Mouse (Mus musculus): ENCODE data around the gene Tm7sf3. TPM values are rescaled to one million over a fixed set of nuclear protein-coding genes. Genes with fewer than 3 reads are reported as not detected.

Tm7sf3 gene
- polyA plus RNA-seq (2015; fragmentation: Nextera tagmentation; extraction: Ambion mirVana), result 39.8 and 45.9 TPM in 2 replicates

DNA sequence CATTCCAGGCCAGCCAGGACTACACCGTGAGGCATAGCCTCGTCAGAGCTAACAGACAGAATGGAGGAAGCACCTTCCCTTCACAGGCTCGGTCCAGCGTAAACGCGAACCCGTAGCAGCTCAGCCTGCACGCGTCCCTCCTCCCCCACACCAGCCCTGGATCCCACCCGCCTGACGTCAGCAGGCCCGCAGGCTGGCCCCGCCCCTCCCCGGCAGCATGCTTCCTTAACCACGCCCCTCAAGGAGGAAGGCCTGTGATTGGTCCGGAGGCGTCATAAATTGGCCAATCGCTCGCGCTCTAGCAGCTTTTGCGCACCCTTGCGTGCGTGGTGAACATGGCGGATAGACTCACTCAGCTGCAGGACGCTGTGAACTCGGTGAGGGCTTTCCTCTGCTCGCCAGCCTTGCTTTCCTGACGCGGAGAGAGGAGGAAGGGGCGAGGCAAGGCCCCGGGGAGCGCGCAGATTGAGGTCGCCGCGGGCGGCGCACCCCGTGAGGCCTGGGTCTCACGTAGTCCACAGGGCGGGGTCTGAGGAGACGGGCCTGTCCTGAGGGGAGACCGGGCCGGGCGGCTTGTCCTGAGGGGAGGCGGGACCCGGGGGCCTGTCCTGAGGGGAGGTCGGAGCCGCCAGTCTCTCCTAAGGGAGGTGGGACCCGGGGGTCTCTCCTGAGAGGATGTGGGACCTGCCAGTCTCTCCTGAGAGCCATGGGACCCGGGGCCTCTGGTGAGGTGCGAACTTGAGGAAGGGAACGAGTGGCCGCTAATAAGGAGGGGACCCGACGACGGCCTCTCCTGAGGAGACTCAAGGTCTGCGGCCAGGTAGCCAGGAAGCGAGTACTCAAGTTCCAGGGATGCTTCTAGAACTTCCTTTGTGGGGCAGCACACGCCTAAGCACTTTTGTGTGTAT, at the start of gene Tm7sf3, which contains the start of gene Med21:
Tm7sf3 (minus strand) TSS at position 549 of the 908 bp plus-strand sequence.
Med21 (plus strand) TSS at position 272 of the 908 bp plus-strand sequence.
- Histone ChIP-seq H3K4me3 (peak within 1 kb of the TSS; percentile 81), H3K9ac (peak within 1 kb of the TSS; percentile 89), H3K27me3 (no peaks in the 10 kb centered on the region), H3K27ac (peak within 1 kb of the TSS; percentile 93), H3K9me3 (no peaks in the 10 kb centered on the region), H3K4me1 (peaks cover 8% of the 10 kb centered on the region), H3K4me2 (peak within 1 kb of the TSS; percentile 84), H3K36me3 (no peaks in the 10 kb centered on the region; the same call in 1 of the 2 replicates)
- peak; percentile 95 for ATAC-seq (ENCODE audit: insufficient number of reproducible peaks, insufficient read depth, low FRiP score, low TSS enrichment, low read depth)
- whole genome bisulfite sequencing, result under 1% methylated on average over 60 of the region's 60 CpGs

DNA sequence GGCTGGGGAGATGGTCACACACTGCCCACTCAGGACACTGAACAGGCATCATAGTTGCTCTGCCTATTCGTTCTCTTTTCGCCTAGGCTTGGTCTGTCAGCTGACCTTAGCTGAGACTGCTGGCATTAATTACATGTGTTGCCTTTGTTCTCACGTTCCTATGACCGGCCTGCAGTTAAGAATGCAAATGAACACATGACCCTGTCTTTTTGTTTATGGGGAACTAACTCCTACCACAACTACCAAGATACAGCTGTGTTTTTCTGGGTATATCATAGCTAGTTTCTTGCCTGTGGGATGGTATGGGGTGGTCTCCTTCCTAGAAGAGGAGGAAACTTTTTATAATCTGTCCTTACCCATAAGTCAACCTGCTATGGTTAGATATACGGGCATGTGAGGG, 46.2 kb upstream of the Tm7sf3 start:
- no peak overlapping the region for H3K27ac ChIP-seq
- H3K4me2 ChIP-seq, result no peak overlapping the region
- no peaks in the 10 kb centered on the region for H3K4me1 ChIP-seq
- no peak overlapping the region for H3K9ac ChIP-seq
- H3K36me3 ChIP-seq, result no peaks in the 10 kb centered on the region
- H3K4me3 ChIP-seq, result no peak overlapping the region
- no peak for ATAC-seq (ENCODE audit: insufficient number of reproducible peaks, insufficient read depth, low FRiP score, low TSS enrichment, low read depth)
- WGBS, result 73% methylated on average over 5 of the region's 5 CpGs
- H3K27me3 ChIP-seq, result no peaks in the 10 kb centered on the region
- no peaks in the 10 kb centered on the region for H3K9me3 ChIP-seq

DNA sequence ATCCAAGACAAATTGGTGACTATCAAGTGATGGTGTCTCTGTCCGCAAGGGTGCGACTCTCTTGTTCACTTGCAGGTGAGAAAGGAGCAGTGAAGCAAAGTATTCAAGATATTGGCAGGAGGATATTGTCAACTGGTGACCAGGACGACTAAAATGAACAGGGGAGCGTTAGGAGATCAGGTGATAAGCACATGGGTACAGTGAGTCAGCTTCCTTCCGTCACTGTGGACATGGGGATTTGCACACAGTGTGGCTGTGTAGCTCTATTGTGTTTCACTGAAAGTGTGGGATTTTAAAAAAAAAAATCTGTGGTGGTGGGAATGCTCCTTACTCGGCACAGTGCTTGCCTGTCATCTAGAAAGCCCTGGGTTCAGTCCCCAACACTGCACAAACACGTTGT, 45.4 kb upstream of the Tm7sf3 start:
- Histone ChIP-seq H3K9ac (no peak overlapping the region), H3K27ac (no peak overlapping the region), H3K4me3 (no peak overlapping the region), H3K4me1 (no peaks in the 10 kb centered on the region), H3K36me3 (no peaks in the 10 kb centered on the region), H3K9me3 (no peaks in the 10 kb centered on the region), H3K4me2 (no peak overlapping the region), H3K27me3 (no peaks in the 10 kb centered on the region)
- 86% methylated on average over 7 of the region's 7 CpGs for WGBS
- ATAC-seq (ENCODE audit: insufficient number of reproducible peaks, insufficient read depth, low FRiP score, low TSS enrichment, low read depth), result no peak

DNA sequence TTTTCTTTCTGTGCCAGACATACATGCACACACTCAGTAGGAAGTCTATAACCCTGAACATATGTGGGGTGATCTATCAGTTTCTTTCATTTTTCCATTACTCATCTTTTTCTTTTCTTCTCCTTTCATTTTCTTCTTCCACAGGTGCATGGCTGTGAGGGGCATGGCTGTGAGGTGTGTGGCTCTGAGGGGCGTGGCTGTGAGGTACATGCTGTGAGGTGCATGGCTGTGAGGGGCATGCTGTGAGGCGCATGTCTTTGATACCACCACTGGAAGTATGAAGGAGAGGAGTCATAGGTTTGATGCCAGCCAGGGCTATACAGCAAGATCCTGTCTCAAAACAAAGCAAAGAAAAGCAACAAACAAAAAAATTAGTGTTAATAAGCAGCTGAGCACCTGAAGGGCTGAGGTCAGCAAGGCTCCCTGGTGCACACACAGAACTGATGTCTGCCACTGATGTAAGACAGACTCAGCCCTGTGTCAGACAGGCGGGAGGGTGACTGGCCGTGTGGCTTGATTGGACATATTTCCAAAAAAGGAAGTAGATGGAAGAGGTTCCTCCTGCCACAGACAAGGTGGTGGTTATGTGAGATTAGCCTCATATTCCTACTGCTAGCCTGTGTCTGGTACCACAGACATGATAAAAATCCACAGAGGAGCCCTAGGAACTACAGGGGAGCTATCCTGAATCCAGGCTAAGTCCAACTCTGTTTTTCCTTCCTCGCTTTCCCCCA, 44.0 kb upstream of the Tm7sf3 start:
- Histone ChIP-seq H3K4me1 (no peaks in the 10 kb centered on the region), H3K9me3 (no peaks in the 10 kb centered on the region), H3K27me3 (no peaks in the 10 kb centered on the region), H3K36me3 (no peaks in the 10 kb centered on the region), H3K4me2 (no peak overlapping the region), H3K4me3 (no peak overlapping the region), H3K27ac (no peak overlapping the region), H3K9ac (no peak overlapping the region)
- no peak for ATAC-seq (ENCODE audit: insufficient number of reproducible peaks, insufficient read depth, low FRiP score, low TSS enrichment, low read depth)
- WGBS, result 69% methylated on average over 5 of the region's 5 CpGs

DNA sequence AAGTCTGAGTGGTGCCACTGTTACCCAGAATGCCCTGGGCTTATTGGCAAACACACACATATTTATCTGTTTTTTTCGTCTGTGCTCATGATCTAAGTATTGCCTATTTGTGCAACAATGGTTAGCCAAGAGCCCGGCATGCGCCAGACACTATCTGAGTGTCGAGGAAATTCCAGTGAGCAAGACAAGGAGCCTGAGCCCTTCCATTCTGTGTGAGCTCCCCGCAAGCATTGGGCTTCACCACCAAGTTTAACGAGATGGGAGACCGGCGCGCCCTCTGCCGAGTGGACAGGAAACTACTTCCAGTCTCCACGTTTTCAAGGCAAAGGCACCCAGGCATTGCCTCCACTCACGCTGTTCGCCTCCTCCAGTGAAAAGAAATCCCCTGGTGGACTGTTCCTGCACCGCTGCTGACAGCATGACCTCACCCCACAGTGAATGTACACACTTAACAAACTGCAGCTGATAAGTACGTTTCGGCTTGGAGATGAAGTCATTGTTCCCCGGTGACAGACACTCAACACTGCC, 43.2 kb upstream of the Tm7sf3 start:
- H3K9ac ChIP-seq, result no peak overlapping the region
- H3K4me1 ChIP-seq, result no peaks in the 10 kb centered on the region
- ATAC-seq (ENCODE audit: insufficient number of reproducible peaks, insufficient read depth, low FRiP score, low TSS enrichment, low read depth), result no peak
- H3K9me3 ChIP-seq, result no peaks in the 10 kb centered on the region
- 79% methylated on average over 17 of the region's 17 CpGs for WGBS
- no peaks in the 10 kb centered on the region for H3K36me3 ChIP-seq
- no peaks in the 10 kb centered on the region for H3K27me3 ChIP-seq
- no peak overlapping the region for H3K4me2 ChIP-seq
- no peak overlapping the region for H3K27ac ChIP-seq
- no peak overlapping the region for H3K4me3 ChIP-seq

DNA sequence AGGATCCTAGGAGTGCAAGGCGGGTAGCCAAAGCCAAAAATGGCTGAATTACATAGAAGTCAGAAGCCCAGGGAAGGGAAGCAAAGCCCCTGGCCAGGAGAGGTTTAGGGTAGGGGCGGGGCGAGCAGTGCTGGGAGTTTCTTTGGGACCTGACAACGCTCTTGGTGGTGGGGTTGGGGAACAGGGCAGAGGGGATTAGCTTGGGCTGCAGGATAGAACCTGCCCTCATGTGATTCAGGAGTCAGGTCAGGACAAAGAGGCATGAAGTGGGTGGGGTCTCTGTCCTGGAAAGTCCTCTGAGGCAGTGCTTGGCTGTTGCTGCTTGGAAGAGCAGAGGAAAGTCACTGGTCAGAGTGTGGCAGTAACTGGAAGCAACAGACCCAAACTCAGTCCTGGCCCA, 41.3 kb upstream of the Tm7sf3 start:
- H3K27ac ChIP-seq, result no peak overlapping the region
- no peak for ATAC-seq (ENCODE audit: insufficient number of reproducible peaks, insufficient read depth, low FRiP score, low TSS enrichment, low read depth)
- H3K27me3 ChIP-seq, result no peaks in the 10 kb centered on the region
- H3K9ac ChIP-seq, result no peak overlapping the region
- no peak overlapping the region for H3K4me3 ChIP-seq
- H3K4me1 ChIP-seq, result no peaks in the 10 kb centered on the region
- no peaks in the 10 kb centered on the region for H3K36me3 ChIP-seq
- no peaks in the 10 kb centered on the region for H3K9me3 ChIP-seq
- WGBS, result 74% methylated on average over 4 of the region's 4 CpGs
- H3K4me2 ChIP-seq, result no peak overlapping the region

DNA sequence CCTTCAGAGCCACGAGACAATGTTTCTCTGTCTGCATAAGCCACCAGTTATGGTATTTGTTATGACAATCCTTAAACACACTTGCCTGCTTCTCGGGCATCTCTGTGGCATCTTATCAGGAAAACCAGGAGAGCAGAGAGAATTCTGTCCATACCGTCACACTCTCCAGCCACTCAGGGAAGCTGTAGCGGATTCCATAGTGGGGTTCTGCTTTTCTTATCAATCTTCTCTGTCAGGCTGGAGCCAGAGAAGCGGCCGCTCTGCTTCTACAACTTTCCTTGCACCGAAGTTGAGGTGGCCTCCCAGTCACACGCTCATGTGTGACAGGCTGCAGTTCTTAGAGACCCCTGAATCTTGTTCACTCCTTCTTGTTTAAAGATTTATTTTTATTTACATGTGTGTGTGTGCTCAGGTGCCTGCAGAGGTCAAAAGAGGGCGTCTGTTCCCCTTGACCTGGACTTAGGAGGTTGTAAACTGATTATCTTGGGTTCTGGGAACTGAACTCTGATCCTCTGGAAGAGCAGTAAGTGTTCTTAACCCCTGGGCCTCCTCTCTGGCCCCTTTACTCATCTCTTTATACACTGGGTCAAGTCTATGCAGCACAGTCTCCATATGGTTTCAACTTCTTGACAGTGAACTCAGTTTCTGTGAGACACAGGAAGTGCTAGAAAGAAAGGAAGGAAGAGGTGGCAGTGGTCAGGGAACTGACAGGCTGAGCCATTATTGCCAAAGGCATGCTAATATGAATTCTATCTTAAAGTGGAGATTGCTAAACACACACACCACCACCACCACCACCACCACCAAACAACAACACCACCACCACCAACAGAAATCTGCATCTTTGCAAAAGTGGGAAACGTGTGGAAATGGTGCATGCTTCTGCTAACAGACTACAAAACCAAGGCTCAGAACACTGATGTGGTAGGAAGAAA, 35.8 kb upstream of the Tm7sf3 start:
- WGBS, result 79% methylated on average over 10 of the region's 10 CpGs
- Histone ChIP-seq H3K4me3 (no peak overlapping the region), H3K9me3 (no peaks in the 10 kb centered on the region), H3K4me2 (no peak overlapping the region), H3K9ac (no peak overlapping the region), H3K27me3 (no peaks in the 10 kb centered on the region), H3K4me1 (no peaks in the 10 kb centered on the region), H3K27ac (no peak overlapping the region), H3K36me3 (no peaks in the 10 kb centered on the region)
- no peak for ATAC-seq (ENCODE audit: insufficient number of reproducible peaks, insufficient read depth, low FRiP score, low TSS enrichment, low read depth)

DNA sequence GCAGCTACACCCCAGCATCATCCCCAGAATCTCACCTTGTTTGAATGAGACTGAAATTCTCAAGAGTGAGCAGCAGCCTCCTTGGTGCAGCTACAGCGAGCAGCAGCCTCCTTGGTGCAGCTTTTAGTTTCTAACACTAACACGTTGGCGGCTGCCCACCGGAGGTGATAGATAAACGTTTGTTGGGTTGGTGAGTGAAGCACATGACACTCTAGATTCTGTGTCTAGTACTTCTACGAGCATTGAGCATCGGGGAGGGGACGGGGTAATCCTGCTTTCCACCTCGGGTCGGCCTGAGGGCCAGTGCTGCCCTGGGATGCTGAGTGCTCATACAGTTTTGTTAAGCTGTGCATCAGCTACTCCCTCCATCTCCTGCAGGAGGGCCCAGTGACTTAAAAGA, 34.3 kb upstream of the Tm7sf3 start:
- H3K4me2 ChIP-seq, result no peak overlapping the region
- no peaks in the 10 kb centered on the region for H3K36me3 ChIP-seq
- H3K4me1 ChIP-seq, result no peaks in the 10 kb centered on the region
- no peaks in the 10 kb centered on the region for H3K27me3 ChIP-seq
- H3K4me3 ChIP-seq, result no peak overlapping the region
- no peak overlapping the region for H3K27ac ChIP-seq
- H3K9me3 ChIP-seq, result no peaks in the 10 kb centered on the region
- 82% methylated on average over 10 of the region's 10 CpGs for WGBS
- no peak for ATAC-seq (ENCODE audit: insufficient number of reproducible peaks, insufficient read depth, low FRiP score, low TSS enrichment, low read depth)
- no peak overlapping the region for H3K9ac ChIP-seq

DNA sequence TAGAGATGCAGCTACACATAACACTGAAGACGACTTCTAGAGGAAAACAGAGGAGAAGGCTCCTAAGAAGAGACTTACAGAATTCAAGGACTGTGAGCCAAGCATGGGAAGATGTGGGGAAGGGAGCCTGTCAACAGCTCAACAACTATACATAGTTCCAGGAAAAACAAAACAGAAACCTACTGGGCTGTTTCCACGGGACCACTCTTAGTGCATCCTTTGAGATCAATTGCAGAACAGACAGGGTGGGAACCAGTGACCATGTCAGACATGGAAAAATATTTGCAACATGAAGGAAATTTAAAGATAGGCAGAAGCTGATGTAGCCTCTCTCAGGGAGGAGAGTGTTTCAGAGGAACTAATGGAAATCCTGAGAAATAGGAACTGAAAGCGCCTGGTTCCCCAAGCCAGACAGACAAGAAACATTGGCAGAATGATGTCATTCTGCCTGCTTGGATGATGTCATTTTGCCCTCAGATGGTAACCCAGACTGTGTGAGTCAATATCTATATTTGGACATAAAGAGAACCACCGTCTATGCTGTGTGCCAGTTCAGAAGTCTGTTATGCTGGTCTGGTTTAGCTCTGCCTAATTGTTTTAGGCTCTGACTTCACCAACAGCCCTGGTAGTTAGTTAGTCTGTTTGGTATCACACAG, 32.4 kb upstream of the Tm7sf3 start:
- Histone ChIP-seq H3K9ac (no peak overlapping the region), H3K27ac (no peak overlapping the region), H3K36me3 (no peaks in the 10 kb centered on the region), H3K4me3 (no peak overlapping the region), H3K27me3 (no peaks in the 10 kb centered on the region), H3K9me3 (0 out of 2 replicates have a peak, but pooled peaks cover 2% of the 10 kb centered on the region), H3K4me1 (no peaks in the 10 kb centered on the region), H3K4me2 (no peak overlapping the region)
- no peak for ATAC-seq (ENCODE audit: insufficient number of reproducible peaks, insufficient read depth, low FRiP score, low TSS enrichment, low read depth)
- 73% methylated on average over 4 of the region's 4 CpGs for WGBS

DNA sequence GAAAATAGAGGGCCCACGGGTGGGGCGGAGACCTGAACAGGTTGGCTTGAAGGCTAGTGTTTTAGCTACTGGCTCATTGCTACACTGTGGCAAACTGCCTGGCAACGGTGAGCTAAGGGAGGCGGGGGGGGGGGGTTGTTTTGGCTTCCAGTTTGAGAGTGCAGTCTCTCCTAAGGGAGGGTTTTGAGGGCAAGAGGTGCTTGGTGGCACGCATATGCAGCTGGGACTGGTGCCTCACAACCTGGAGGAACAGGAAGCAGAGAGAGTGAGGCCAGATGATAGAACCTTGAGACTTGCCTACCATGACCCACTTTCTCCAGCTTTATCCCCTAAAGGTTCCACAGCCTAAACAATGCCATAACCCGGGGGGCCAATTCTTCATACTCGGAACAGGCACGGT, 31.8 kb upstream of the Tm7sf3 start:
- Histone ChIP-seq H3K4me1 (no peaks in the 10 kb centered on the region), H3K9me3 (0 out of 2 replicates have a peak, but pooled peaks cover 2% of the 10 kb centered on the region), H3K27ac (no peak overlapping the region), H3K4me2 (no peak overlapping the region), H3K36me3 (no peaks in the 10 kb centered on the region), H3K27me3 (no peaks in the 10 kb centered on the region), H3K9ac (no peak overlapping the region), H3K4me3 (no peak overlapping the region)
- no peak for ATAC-seq (ENCODE audit: insufficient number of reproducible peaks, insufficient read depth, low FRiP score, low TSS enrichment, low read depth)
- WGBS, result 77% methylated on average over 8 of the region's 8 CpGs

All from embryonic facial prominence, embryonic 13.5 days (tissue).